Mouse (Mus musculus) layer of hippocampus, postnatal 36 days (tissue): Measurements from ENCODE around the gene Poldip3. TPM values are rescaled to one million over a fixed set of nuclear protein-coding genes. Genes with fewer than 3 reads are reported as not detected.

Source experiments
- DNase-seq, 2 experiments: peaks; one replicate each; pipeline ENCODE4 v3.0.0; 2022
- total RNA-seq, 2 experiments: library from RNA; stranded (reverse); gene quantifications; 2 replicates each; pipeline ENCODE4 v1.2.3; 2021

Gene Poldip3
- total RNA-seq, 2 experiments from 2014 or later: 81.4 to 92.1 TPM

DNA sequence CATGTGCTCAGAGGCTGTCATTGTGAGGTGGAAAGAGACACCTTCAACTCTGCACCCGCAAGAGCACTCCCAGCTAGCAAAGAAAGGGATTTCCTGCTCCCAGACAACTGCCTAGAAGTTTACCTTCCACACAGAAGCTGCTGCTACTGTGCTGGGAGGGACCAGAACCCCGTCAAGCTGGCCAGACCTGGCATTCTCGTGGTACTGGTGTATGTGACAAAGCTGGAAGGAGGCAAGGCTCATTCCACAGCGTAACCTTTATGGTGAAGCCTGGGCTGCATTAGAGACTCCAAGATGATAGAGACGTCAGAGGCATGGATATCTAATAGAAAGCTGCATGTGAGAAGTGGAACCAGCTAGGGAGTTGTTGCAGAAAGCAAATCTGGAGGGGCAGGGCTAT is 24.6 kb downstream of the Poldip3 start:
- DNase-seq: no peak

DNA sequence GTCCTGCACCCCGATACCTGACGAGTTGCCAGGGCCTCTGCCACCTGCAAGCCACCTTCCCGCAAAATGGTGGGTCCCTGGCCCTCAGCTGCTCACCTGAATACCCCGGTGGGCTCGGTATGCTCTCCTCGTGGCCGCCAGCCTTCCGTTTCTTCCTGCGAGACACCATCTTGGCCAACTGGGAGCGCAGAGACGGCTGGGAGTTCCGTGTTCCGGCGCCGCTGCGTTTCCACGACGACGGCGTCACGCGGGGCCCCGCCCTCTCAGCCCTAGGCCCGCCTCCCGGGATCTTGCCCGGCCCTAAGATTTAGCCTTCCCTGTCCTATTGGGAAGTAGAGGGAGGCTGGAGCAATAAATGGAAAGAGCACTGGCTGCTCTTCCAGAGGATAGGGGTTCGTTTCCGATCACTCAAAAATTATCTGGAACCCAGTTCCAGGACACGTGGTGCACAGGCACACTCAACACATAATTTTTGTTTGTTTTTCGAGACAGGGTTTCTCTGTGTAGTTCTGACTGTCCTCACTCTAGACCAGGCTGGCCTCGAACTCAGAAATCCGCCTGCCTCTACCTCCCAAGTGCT is 26.5 kb downstream of the Poldip3 start, which contains the start of gene Rrp7a:
Rrp7a (minus strand) TSS at position 236 of the 580 bp plus-strand sequence.
- peak; percentile 92 to 94 for DNase-seq

DNA sequence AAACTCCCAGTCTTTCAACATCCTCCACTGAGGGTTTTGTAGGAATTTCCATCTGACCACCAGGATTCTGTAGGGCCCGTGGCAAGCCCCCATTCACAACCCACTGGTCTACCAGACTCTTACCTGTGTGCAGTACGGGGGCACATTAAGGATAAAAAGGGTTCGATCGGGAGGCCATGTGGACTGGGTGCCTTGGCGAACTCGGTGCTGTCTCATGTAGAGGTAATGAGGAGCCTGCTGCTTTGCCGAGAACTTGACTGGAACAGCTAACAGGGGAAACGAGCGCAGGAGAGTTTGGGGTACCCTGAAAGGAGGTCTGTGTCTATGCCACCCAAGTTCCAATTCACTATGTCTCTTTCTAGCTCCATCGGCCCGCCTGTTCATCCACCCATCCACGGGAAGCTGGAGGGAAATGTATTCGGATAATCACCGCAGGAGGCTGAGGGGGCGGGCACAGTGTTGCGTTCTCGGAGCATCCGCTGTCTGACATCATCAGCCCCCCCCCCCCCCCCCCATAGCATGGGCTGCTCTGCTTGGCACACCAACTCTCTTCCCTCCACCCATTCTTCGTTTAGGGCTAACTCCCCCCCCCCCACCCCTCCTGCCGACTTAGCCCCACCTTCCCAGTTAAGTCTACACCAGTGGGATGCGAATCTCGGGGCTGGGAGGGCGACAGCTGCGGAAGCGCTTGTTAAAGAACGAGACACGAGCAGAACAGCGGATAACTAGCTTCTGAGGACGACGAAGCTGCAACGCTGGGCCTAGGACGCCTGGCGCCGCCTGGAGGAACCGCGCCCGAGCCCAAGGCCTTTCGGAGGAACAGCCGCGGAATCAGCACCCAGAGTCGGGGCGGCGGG is 27.2 kb downstream of the Poldip3 start:
- peak; percentile 59 to 69 for DNase-seq

DNA sequence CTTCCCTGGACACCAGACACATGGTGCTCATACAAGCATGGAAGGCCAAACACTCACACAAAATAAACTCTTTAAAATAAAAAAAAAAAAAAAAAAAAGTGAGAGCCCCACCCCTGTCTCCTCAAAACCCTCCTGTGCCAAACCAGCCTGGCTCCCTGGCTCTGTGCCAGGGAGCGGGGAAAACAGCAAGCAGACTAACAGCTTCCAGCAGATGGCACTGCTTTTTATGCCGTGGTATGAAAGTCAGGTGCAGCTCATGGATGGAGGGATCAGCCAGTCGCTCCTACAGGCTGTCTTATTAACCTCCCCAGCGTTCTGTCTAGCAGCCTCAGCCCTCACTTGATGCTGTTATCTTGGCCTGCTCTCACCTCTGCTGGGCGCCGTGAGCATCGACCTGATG is 30.8 kb downstream of the Poldip3 start:
- peak in 1 of 2 experiments; percentile 57 for DNase-seq

DNA sequence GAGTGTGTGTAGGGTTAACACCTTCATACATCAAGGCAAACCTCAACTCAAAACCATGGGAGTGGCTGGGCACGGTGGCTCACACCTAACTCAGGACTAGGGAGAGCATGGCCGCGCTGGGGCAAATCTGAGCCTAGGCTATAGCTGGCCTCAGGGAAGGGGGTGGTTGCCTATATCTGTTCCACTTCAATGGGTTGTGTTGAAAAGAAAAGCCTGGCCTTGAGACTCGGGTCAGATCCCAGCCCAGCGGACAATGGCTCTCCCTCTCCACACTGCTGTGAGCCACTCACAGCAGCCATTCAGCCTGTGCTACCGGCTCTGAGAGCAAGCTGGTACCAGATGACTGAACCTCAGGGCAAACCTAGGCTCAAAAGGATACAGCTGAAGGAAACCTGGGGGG is 34.1 kb downstream of the Poldip3 start:
- no peak for DNase-seq

DNA sequence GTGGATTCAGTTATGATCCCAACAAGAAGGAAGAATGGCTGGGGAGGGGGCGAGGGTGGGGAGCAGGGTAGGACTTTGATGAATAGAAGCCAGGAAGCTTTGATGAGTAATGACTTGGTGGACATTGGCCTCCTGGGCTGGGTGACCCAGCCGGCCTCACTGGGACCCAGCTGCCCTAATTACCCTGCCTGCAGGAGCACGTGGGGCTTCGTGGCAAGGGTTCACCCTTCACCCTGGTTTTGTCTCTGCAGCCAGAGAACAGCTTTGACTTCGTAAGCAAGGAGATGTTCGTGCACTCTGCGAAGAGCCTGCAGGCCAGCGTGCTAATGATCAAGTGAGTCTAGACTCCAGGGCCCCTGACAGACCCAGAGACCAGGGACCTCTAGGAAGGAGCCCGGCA is 35.1 kb downstream of the Poldip3 start:
- DNase-seq: no peak

DNA sequence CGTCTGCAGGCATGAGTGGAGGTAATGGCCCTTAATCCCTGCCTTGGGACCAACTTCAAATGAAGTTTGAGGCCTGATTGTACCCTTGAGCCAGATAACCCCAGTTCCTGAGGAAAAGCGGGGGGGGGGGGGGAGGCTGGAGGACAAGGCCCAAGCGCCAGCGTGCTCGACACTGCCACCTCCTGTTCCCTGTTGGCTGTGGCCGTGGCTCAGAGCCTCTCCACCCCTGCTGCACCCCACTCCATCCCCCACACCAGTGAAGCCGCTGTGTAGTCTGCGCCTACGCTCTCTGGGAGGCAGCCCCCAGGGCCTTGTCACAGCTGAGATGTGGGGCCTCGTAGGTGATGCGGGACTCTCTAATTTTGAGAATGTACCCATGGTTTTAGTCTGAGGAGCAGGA is 36.3 kb downstream of the Poldip3 start:
- DNase-seq: peak; percentile 53 to 64

DNA sequence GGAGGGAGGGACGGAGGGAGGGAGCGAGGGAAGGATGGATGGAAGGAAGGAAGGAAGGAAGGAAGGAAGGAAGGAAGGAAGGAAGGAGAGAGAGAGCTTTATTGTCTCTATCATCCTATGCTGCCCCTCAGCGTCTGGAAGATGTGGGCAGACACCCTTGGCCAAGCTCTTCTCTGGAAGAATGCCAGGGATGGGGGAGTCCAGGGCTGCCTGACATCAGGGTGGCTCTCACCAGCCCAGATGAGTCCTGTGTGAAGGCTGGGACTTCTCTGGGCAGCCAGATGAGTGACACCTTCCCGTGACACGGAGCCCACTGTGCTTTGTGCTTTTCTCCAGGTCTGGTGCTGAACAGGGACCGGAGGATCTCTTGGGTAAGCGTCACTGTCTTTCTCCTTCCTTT is 37.3 kb downstream of the Poldip3 start:
- DNase-seq: no peak

DNA sequence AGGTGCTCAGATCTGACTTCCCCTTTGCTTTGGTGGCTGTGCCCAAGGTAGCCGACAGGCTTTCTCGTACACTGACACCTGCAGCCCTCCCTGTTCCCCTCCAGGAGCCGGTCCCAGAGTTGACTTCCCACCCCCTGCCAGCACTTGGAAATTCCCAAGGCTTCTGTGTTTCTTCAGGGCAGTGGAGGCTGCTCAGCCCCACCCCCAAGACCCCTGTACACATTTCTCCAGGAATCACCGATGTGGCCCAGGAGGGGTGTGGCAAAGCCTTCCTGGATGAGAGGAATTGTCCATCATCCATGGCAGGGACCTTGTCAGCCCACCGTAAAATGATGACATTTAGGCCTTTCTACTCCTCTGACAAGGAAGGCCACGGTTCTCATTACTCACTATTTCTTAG is 37.9 kb downstream of the Poldip3 start:
- no peak for DNase-seq

DNA sequence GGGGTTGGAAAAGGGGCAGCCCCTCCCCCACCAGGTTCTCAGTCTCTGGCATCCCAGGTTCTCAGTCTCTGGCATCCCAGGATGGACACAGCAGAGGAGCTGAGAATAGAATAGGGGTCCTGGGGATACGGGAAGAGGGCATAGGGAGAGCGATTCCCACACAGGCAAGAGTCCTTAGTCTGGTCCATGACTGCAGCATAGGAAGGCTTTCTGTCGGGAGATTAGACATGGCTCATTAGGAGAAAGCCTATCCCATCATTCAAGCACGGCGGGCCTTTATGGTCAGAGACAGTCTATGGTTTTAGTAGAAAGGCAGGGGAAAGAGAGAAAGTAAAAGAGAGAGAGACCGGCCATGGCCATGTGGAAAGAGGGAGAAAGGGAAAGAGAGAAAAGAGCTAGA is 41.4 kb downstream of the Poldip3 start:
- no peak for DNase-seq

DNA sequence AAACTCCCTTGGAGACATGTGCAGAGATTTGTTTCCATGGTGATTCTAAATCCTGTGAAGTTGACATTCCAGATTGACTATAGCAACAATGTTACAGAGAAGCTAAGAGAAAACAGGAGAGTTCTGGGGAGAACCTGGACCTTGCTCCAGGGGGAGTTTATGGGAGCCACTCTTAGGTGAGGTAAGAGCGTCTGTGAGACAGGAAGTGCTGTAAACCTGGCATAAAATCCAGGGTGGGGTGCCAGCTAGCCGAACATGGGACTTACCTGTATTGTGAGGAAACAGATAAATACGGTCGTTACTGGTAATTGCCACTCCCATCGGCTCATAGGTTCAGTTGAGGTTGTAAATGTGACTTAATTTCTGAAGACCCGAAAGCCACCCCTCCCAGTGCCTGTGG is 42.8 kb downstream of the Poldip3 start:
- no peak for DNase-seq

DNA sequence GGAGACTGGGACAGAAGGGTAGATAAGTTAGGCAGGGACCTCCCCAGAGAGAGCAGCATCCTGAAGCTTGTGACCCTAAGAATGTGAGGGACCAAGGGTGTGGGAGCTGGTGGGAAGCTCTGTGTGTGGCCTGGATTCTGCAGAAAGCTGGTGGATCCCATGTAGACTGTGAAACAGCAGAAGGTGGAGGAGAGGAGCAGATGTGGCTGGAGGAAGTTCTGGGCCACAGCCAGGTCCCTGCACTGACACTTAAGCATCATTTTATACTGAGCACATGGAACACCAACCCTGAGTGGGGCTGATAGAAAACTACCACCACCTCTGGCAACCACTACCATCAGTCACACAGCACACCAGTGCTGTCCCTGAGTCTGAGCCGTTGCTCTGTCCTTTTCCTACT is 46.1 kb downstream of the Poldip3 start:
- DNase-seq: no peak

DNA sequence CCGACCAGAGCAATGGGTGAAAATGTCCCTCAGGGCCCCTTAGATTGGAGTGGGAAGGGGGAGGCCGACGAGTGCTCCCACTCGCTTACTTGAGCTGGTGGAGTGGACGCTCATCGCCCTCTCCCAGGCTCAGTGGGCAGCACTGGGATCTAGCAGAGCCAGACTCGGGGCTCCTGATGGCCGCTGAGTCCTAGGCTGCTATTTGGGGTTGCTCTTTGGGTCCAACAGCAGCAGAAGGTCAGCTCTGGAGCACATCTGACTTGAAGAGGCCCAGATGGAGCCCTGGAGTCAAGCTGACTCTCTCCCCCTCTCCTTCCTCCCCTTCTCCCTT is 48.9 kb downstream of the Poldip3 start:
- DNase-seq: no peak

DNA sequence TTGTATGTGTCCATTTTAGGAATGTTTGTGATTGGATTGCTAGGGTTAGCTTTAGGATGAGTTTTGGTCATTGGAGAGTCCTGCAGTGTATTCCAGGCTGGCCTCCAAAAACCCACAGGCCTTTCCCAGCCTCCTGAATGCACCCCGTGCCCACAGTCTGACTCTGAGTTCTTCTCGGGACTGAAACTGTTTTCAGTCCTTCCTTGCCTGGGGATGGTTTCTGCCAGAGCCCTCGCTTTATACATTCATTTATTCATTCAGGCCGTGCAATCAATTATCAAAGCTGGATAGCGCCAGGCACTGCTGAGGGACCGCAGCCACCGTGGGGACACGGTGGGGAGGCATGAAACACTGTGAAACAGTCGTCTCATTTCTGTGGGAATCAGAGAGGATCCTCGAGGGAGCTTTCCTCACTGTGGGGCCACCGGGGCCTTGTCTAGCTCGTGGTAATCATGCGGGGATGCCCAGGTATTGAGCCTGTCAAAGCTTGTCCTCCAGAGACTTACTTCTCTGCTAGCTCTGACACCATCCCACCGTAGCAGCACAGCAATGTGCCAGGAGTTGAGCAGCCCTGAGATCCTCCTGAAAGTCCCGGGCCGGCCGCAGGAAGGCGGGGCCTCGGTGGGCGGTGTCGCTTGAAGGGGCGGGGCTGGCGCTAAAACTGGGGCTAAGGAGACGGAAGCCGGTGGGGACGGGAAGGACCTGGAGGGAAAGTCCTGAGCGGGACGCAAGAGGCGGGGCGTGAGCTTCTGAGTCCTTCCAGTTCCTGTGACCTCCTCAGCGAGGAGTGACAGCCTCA is 49.5 kb downstream of the Poldip3 start:
- peak; percentile 65 to 69 for DNase-seq

DNA sequence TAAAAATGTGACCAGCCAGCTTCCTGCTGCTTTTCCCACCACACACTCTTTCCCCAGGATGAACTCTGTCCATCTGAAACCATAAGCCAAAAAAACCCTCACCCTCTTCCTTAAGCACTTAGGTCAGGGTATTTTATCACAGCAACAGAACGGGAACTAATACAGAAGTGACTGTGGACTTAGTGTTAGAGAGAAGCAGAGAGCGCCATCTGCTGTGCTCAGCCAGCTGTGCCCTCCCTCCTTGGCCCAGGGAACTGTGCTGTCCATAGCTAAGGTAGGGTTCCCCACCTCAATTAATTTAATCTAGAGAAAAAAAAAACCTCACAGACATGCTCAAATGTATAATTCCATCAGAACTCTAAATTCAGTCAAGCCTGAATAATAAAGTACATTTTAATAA is 53.2 kb downstream of the Poldip3 start:
- DNase-seq: no peak

DNA sequence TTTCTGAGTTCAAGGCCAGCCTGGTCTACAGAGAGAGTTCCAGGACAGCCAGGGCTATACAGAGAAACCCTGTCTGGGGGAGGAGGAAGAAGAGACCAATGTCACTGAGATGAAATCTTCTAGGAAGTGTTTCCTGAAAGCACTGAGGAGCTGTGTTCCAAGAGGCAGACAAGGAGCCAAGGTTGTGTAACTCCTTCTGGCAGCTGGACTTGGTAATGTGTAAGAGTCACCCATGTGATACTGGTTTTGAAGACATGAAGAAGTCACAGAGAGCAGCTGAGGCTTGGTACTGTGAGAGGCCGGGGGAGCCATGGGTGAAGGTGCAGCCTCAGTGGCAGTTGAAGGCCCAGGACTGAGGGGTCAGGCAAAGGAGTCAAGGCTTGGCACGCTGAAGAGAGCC is 55.5 kb downstream of the Poldip3 start:
- no peak for DNase-seq

DNA sequence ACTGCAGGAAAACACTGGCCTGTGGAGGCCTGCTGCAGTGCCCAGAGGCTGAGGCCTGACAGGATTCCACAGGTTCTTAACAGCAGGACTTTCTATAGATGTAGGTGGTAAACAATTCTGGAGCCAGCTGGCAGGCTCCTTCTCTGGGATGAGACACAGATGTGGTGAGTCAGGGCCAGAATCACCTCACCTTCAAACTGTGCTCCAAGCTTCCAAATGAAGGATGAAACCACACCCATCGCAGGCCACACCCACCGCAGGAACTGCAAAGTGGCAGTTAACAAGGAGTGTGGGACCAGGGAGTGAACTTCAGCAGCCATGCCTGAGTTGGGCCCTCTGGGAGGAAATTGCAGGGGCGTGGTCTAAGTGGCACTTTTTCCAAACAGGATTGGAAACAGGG is 58.3 kb downstream of the Poldip3 start:
- DNase-seq: no peak

DNA sequence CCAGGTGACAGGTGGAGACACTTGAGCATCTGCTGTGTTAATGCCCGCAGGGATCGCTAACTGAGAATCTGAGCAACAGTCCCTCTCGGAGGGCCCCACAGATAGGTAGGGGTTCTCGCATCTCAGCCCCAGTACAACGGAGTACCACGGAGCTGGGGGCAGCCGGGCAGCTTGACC is 59.9 kb downstream of the Poldip3 start, which contains the start of gene Serhl:
Serhl (plus strand) TSS at position 78 of the 177 bp plus-strand sequence.
- DNase-seq: no peak

DNA sequence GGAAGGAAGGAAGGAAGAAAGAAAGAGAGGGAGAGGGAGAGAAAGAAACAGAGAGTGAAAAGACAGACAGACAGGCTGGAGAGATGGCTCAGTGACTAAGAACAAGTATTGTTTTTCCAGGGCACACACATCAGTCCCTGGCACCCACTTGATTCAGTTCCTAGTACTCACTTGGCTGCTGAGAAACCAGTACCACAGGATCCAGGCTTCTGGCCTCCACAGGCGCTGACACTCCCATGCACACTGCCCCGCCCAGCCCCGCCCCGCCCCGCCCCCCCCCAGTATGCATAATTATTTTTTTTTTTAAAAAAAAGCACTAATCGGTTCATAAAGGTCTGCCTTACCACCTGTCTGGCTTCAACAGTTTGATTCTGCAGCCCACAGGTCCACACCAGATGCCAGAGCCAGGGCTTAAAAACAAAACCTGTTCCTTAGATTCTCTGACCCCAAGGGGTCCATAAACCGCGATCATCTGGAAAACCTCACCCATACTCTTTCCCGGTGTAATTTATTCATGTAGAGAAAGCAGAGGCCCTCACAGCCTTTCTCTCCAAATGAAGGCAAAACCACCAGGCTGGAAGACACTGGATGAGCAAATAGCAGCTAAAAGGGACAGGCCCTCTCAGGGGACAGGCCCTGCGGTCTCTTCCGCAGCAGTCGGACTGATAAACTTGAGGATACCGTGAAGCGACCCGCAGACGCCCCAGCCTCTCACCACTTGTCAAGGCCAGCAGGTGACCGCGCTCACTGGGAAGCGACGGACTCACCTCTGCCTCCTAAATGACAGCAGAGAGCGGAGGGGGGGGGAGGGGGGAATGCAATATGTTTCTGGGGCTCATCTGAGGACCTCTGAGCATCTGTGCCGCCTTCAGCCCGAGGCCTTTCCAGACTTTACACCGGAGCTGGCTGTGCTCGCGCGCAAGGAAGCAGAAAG is 60.4 kb downstream of the Poldip3 start:
- DNase-seq: no peak

DNA sequence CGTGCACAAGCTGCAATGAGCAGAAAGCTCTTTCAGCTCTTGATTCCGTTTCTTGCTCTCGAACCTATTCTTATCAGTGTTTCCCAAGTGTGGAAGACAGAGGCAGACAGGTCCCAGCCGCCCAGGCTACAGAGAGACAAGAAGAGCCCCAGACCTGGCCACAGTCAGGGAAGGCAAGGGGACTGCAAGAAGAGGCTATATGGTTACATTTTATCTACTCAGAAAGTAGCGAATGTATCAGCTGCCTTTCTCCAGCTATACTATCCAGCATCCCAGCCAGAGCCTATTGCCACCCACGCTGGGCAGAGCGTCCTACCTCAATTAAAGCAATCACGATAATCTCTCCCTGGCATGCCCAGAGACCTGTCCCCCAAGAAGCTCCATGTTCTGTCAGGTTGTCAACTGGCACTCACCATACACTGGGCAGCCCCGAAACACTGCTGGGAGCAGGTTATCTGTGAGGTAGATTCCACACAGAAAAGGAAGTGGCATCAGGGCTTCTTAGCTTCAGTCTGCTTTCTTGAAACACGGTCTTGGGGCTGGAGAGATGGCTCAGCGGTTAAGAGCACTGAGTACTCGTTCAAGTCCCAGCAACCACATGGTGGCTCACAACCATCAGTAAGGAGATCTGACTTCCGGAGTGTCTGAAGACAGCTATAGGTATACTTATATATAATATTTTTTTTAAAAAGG is 62.4 kb downstream of the Poldip3 start:
- no peak for DNase-seq

DNA sequence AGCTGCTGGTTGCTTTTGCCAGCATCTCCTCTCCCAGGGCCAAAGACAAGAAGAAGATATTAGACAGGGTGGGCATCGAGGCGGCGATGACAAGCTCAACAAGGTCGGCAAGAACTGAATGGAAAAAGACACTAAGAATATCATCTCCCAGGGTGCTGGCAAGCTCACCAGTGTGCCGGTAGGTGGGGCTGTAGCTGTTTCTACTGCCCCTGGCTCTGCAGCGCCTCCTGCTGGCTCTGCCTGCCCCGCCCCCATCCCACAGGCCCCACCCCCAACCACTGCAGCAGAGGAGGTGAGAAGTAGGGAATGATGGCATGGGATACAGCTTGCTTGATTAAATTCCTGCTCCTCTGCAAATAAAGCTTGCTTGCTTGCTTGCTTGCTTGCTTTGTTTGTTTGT is 63.3 kb downstream of the Poldip3 start:
- no peak for DNase-seq

DNA sequence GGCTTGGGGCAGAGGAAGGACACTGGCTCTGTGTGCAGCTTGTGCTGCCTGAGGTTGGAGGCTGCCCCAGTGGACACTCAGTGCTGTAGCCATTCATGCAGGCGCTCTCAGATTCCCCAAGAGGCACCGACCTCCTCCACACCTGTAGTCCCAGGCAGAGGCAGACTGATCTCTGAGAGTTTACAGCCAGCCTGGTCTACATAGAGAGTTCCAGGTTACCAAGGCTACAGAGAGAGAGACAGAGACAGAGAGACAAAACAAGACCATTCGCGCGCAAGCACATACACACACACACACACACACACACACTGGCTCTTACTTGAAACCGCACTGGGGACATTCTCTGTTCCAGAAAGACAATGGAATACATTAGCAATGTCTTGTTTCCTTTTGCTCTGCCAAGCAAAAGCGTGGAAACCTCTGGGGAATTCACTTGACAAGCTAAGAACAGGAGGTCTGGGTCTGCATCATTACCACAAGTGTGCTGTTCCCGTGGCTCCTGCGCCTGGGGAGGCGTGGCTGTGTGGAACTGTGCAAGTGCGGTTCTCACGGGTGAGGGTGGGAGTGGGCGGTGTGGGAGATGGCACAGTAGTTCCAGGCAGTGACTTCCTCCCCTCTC is 65.1 kb downstream of the Poldip3 start:
- peak; percentile 23 to 37 for DNase-seq
